Mouse (Mus musculus): ENCODE results near the gene Lekr1. TPM values are rescaled to one million over a fixed set of nuclear protein-coding genes. Genes with fewer than 3 reads are reported as not detected.

The Lekr1 gene
- polyA plus RNA-seq, 1 experiment from 2014 or later, result 3.7 TPM

DNA sequence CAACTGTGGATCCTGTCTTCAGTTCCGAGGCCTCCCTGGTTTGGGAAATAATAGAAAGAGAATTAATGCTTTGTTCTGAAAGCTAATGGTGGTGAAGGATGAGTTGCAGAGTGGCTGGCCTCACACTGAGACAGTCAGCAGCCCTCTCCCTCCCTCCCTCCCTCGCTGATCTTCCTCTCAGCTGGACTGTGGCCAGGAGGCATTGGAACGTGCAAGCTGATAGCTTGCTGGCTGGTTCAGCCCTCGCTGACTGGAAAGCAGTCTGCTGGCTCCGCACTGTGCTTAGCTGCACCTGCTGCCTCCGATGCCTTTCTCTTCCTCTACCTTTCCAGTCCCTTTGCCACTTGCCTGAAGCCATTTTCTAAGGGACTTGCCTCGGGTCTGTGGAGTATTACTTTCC is 163.2 kb downstream of the Lekr1 start:
- Histone ChIP-seq H3K36me3 (no peaks in the 10 kb centered on the region), H3K9me3 (no peaks in the 10 kb centered on the region), H3K4me1 (replicated peaks) (peaks cover 13% of the 10 kb centered on the region), H3K27ac (peak overlapping the region; percentile 50; the same call in 1 of the 2 replicates), H3K4me3 (no peak overlapping the region), H3K27me3 (ENCODE audit: insufficient read depth, poor library complexity, severe bottlenecking) (peaks cover 20% of the 10 kb centered on the region)
- DNase-seq (ENCODE audit: low spot score), result peak; percentile 21
- 16% methylated on average over 7 of the region's 7 CpGs for WGBS

DNA sequence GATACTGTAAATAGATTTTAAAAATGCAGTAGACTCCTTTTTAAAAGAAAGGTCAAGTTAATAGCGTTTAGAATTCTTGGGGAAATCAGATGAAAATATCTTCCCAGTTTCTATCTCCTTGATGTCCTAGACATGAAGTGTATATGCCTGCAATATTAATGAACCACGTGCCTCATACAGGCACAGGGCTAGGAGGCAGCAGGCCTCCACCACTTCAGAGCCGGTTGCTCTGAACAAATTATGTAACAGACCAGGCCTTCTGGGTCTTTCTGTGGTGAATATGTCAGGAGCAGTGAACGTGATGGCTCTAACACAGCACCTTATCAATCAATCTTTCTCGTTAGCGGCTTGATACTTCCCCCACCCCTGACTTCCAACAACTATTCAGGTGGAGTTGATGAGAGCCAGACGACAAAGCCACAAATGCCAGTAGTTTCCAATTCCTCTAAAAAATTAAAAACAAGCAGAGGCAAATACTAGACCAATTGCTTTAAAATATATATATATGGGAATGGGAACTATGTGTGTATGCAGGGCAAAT is 164.0 kb downstream of the Lekr1 start:
- H3K9me3 ChIP-seq, result no peaks in the 10 kb centered on the region
- H3K4me3 ChIP-seq, result no peak overlapping the region
- H3K36me3 ChIP-seq, result no peaks in the 10 kb centered on the region
- DNase-seq (ENCODE audit: low spot score), result no peak
- H3K27ac ChIP-seq, result no peak overlapping the region
- H3K4me1 ChIP-seq (replicated peaks), result peaks cover 13% of the 10 kb centered on the region
- WGBS, result 77% methylated on average over 7 of the region's 7 CpGs
- peaks cover 20% of the 10 kb centered on the region for H3K27me3 ChIP-seq (ENCODE audit: insufficient read depth, poor library complexity, severe bottlenecking)

- Histone ChIP-seq H3K27ac (no peak overlapping the region), H3K27me3 (ENCODE audit: insufficient read depth, poor library complexity, severe bottlenecking) (peaks cover 20% of the 10 kb centered on the region), H3K4me3 (no peak overlapping the region), H3K4me1 (replicated peaks) (peaks cover 13% of the 10 kb centered on the region), H3K9me3 (no peaks in the 10 kb centered on the region), H3K36me3 (no peaks in the 10 kb centered on the region)
- no peak for DNase-seq (ENCODE audit: low spot score)
- 44% methylated on average over 16 of the region's 16 CpGs for WGBS
Measured at GRCm38 (mm10) chr3:65830801-65831200, 164.8 kb downstream of the Lekr1 start.

GRCm38 (mm10) chr3:65832398-65832797 is 166.4 kb downstream of the Lekr1 start:
- peaks cover 20% of the 10 kb centered on the region for H3K27me3 ChIP-seq (ENCODE audit: insufficient read depth, poor library complexity, severe bottlenecking)
- H3K9me3 ChIP-seq, result no peaks in the 10 kb centered on the region
- DNase-seq (ENCODE audit: low spot score), result no peak
- H3K4me3 ChIP-seq, result no peak overlapping the region
- H3K27ac ChIP-seq, result no peak overlapping the region
- H3K36me3 ChIP-seq, result no peaks in the 10 kb centered on the region
- H3K4me1 ChIP-seq (replicated peaks), result peaks cover 13% of the 10 kb centered on the region
- 81% methylated on average over 7 of the region's 7 CpGs for WGBS

GRCm38 (mm10) chr3:65836435-65836834 is 170.4 kb downstream of the Lekr1 start:
- no peak for DNase-seq (ENCODE audit: low spot score)
- no peaks in the 10 kb centered on the region for H3K27me3 ChIP-seq (ENCODE audit: insufficient read depth, poor library complexity, severe bottlenecking)
- 93% methylated on average over 5 of the region's 5 CpGs for WGBS
- H3K36me3 ChIP-seq, result no peaks in the 10 kb centered on the region
- no peak overlapping the region for H3K27ac ChIP-seq
- H3K4me1 ChIP-seq (replicated peaks), result 0 out of 2 replicates have a peak, but pooled peaks cover 2% of the 10 kb centered on the region
- H3K4me3 ChIP-seq, result no peak overlapping the region
- no peaks in the 10 kb centered on the region for H3K9me3 ChIP-seq

- H3K4me3 ChIP-seq, result no peak overlapping the region
- no peaks in the 10 kb centered on the region for H3K27me3 ChIP-seq (ENCODE audit: insufficient read depth, poor library complexity, severe bottlenecking)
- 0 out of 2 replicates have a peak, but pooled peaks cover 2% of the 10 kb centered on the region for H3K4me1 ChIP-seq (replicated peaks)
- H3K9me3 ChIP-seq, result no peaks in the 10 kb centered on the region
- no peaks in the 10 kb centered on the region for H3K36me3 ChIP-seq
- no peak for DNase-seq (ENCODE audit: low spot score)
- no peak overlapping the region for H3K27ac ChIP-seq
Measured at GRCm38 (mm10) chr3:65839664-65840063, 173.6 kb downstream of the Lekr1 start.

- 0 out of 2 replicates have a peak, but pooled peaks cover 2% of the 10 kb centered on the region for H3K4me1 ChIP-seq (replicated peaks)
- no peak overlapping the region for H3K27ac ChIP-seq
- no peak overlapping the region for H3K4me3 ChIP-seq
- H3K27me3 ChIP-seq (ENCODE audit: insufficient read depth, poor library complexity, severe bottlenecking), result no peaks in the 10 kb centered on the region
- no peaks in the 10 kb centered on the region for H3K9me3 ChIP-seq
- no peaks in the 10 kb centered on the region for H3K36me3 ChIP-seq
- 89% methylated on average over 8 of the region's 8 CpGs for WGBS
- DNase-seq (ENCODE audit: low spot score), result no peak
Measured at GRCm38 (mm10) chr3:65841175-65841574, 175.1 kb downstream of the Lekr1 start.

GRCm38 (mm10) chr3:65842515-65843184 is 176.6 kb downstream of the Lekr1 start:
- H3K27me3 ChIP-seq (ENCODE audit: insufficient read depth, poor library complexity, severe bottlenecking), result no peaks in the 10 kb centered on the region
- H3K9me3 ChIP-seq, result no peaks in the 10 kb centered on the region
- 89% methylated on average over 5 of the region's 5 CpGs for WGBS
- no peak overlapping the region for H3K4me3 ChIP-seq
- H3K4me1 ChIP-seq (replicated peaks), result 0 out of 2 replicates have a peak, but pooled peaks cover 2% of the 10 kb centered on the region
- no peak overlapping the region for H3K27ac ChIP-seq
- no peaks in the 10 kb centered on the region for H3K36me3 ChIP-seq
- no peak for DNase-seq (ENCODE audit: low spot score)

DNA sequence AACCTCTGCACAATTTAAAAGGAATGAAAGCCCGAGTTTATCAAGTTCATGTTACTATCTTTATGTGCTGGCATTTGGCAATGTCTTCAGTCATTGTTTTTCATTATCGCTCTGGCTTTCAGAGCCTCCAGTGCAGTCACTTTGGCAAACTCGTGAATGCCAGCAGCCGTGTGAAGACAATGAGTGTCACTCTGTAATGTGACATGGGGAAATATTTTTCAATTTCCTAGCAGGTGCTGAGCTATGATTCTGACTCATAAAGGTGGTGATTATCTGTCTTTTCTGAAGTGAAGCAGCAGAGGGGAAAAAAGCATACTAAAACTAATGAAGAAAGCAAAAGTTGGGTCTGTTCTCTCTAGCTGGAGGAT is 177.1 kb downstream of the Lekr1 start:
- 63% methylated on average over 4 of the region's 4 CpGs for WGBS
- DNase-seq (ENCODE audit: low spot score), result no peak
- H3K4me3 ChIP-seq, result no peak overlapping the region
- no peaks in the 10 kb centered on the region for H3K36me3 ChIP-seq
- no peaks in the 10 kb centered on the region for H3K9me3 ChIP-seq
- H3K27me3 ChIP-seq (ENCODE audit: insufficient read depth, poor library complexity, severe bottlenecking), result no peaks in the 10 kb centered on the region
- H3K4me1 ChIP-seq (replicated peaks), result 0 out of 2 replicates have a peak, but pooled peaks cover 2% of the 10 kb centered on the region
- no peak overlapping the region for H3K27ac ChIP-seq

DNA sequence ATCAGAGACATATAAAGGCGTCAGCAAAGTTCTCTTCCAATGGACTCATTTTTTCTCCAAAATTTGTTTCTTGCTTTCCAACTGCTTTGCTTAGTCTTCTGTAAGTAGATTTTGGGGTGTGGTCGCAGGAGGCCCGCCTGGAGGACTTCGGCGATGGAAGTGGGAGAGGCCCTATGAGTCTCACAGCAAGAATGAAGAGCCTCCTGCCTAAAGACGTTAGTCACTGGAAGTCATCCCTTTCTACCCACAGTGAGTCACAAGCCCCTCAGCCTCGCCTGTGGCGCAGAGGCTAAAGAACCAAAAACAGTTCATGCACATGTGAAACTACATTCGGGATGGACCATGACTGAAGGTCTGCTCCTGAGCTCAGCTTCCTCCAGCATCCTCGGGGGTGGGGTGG is 178.3 kb downstream of the Lekr1 start:
- Histone ChIP-seq H3K27me3 (ENCODE audit: insufficient read depth, poor library complexity, severe bottlenecking) (no peaks in the 10 kb centered on the region), H3K36me3 (no peaks in the 10 kb centered on the region), H3K4me1 (replicated peaks) (0 out of 2 replicates have a peak, but pooled peaks cover 2% of the 10 kb centered on the region), H3K9me3 (no peaks in the 10 kb centered on the region), H3K4me3 (no peak overlapping the region), H3K27ac (no peak overlapping the region)
- whole genome bisulfite sequencing, result 89% methylated on average over 10 of the region's 10 CpGs
- DNase-seq (ENCODE audit: low spot score), result no peak

DNA sequence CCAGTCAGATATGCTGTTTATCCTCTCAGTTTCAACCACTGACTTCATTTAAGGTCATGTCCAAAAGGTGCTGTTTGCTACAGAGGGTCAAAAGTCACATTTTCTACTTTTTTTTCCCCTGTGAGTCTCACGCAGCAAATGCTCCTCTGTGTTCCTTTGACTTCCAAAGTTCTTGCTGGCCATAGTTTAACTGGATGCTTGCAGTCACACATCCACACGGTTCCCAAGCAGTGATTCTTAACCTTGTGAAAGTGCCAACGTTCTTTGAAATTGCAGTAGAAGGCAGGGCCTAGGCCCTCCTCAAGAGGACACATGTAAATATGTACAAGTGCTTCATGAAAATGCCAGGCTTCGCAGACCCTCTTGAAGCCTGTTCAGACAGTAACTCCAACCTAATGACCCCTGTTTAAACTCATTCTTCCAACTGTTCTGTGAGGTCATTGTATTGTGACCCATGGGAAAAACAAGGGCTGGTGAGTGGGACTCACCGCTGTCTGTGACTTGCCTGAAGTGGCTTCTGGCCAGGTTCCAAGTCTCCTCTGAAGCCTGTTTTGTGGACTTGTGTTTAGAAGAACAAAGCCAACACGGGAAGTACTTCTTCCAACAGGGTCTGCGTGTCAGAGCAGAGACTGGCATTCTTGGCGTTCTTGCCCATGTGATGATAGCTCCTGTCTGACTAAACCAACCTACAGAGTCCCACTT is 179.0 kb downstream of the Lekr1 start:
- WGBS, result 87% methylated on average over 8 of the region's 8 CpGs
- H3K4me3 ChIP-seq, result no peak overlapping the region
- no peak overlapping the region for H3K27ac ChIP-seq
- H3K27me3 ChIP-seq (ENCODE audit: insufficient read depth, poor library complexity, severe bottlenecking), result no peaks in the 10 kb centered on the region
- no peak for DNase-seq (ENCODE audit: low spot score)
- H3K4me1 ChIP-seq (replicated peaks), result no peaks in the 10 kb centered on the region
- H3K36me3 ChIP-seq, result no peaks in the 10 kb centered on the region
- no peaks in the 10 kb centered on the region for H3K9me3 ChIP-seq

DNA sequence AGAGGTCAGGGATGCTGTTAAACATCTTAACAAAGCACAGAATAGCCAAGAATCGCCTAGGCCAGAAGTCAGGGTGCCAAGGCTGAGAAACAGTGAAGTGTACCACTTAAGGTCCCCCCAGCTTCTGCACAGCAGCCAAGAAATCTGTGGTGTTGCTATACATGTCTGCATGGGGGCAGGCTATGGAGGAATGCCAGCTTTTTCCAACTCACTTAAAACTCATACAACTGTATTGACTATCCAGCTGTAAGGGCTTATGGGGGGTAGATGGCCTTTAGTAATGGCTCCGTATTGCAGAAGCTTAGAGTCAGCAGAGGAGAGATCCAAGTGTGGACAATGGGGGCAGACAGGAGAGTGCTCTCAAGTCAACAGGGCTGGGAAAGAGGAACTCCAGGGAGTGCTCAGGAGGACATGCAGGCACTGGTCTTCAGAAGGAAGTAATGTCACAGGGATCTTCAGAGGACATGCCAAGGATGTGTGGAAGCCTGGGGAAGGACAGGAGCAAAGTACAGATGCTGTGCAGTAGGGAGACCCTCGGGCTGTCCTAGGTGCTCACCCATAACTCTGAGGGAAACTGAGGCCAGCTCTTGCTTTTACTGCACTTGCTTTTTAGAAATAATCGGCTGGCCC is 181.2 kb downstream of the Lekr1 start:
- Histone ChIP-seq H3K27ac (0 out of 2 replicates have a peak overlapping the region, but pooled peaks have one; percentile 12), H3K36me3 (no peaks in the 10 kb centered on the region), H3K4me1 (replicated peaks) (no peaks in the 10 kb centered on the region), H3K9me3 (no peaks in the 10 kb centered on the region), H3K4me3 (no peak overlapping the region), H3K27me3 (ENCODE audit: insufficient read depth, poor library complexity, severe bottlenecking) (no peaks in the 10 kb centered on the region)
- 84% methylated on average over 4 of the region's 4 CpGs for WGBS
- no peak for DNase-seq (ENCODE audit: low spot score)

DNA sequence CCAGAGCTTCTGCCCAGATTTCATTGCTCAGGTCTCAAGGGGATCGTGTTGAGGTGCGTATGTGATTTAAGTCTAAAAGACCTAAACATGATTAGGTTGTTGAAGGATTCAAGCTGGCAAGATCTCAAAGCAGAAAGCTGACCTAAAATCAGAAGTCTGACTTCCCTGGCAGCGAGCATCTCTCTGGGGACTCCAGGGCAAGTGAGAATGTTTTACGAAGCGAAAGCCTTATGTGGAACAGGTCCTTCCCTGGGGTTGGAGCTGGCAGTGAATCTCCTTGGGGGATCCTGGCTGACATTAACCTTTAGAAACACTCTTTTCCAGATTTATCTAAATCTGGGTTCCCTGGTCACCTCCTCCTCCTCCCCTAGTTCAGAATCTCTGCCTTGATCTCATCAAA is 187.7 kb downstream of the Lekr1 start:
- H3K27ac ChIP-seq, result no peak overlapping the region
- peaks cover 9% of the 10 kb centered on the region for H3K27me3 ChIP-seq (ENCODE audit: insufficient read depth, poor library complexity, severe bottlenecking)
- H3K9me3 ChIP-seq, result no peaks in the 10 kb centered on the region
- no peak overlapping the region for H3K4me3 ChIP-seq
- peaks cover 26% of the 10 kb centered on the region for H3K4me1 ChIP-seq (replicated peaks)
- no peak for DNase-seq (ENCODE audit: low spot score)
- WGBS, result 82% methylated on average over 5 of the region's 5 CpGs
- no peaks in the 10 kb centered on the region for H3K36me3 ChIP-seq

All from hindbrain, embryonic 10.5 days (tissue).